Mouse (Mus musculus) embryonic facial prominence, embryonic 15.5 days (tissue): Measurements from ENCODE around the gene Gnpnat1. TPM values are rescaled to one million over a fixed set of nuclear protein-coding genes. Genes with fewer than 3 reads are reported as not detected.
A peak's percentile ranks its signal among the peaks of the same experiment; 100 is the strongest.

Source experiments
- ATAC-seq: fragments of 200-750 bp; cut with Nextera tagmentation; 2 replicates; pipeline ENCODE4 v1.8.0; 2017; ENCODE audit warnings: low read depth, moderate TSS enrichment; ENCODE audit not compliant: insufficient number of reproducible peaks, low FRiP score, low TSS enrichment
- H3K27ac ChIP-seq: fragments of 300-500 bp; sonication (generic); replicated peaks from 2 replicates; pipeline ENCODE4 v1.5.1; 2015; ENCODE audit warnings: mild to moderate bottlenecking, inconsistent platforms
- H3K27me3 ChIP-seq: fragments of 300-500 bp; sonication (generic); 2 replicates; pipeline ENCODE4 v1.6.1; 2015; ENCODE audit warnings: inconsistent platforms
- H3K36me3 ChIP-seq: fragments of 300-500 bp; sonication (generic); 2 replicates; pipeline ENCODE4 v1.6.1; 2015; ENCODE audit warnings: mild to moderate bottlenecking, inconsistent platforms
- H3K4me1 ChIP-seq: fragments of 300-500 bp; sonication (generic); 2 replicates; pipeline ENCODE4 v1.6.1; 2015; ENCODE audit warnings: inconsistent platforms
- H3K4me2 ChIP-seq: fragments of 300-500 bp; sonication (generic); replicated peaks from 2 replicates; pipeline ENCODE4 v1.6.1; 2015; ENCODE audit warnings: mild to moderate bottlenecking, inconsistent platforms
- H3K4me3 ChIP-seq: fragments of 300-500 bp; sonication (generic); replicated peaks from 2 replicates; pipeline ENCODE4 v1.5.1; 2015; ENCODE audit warnings: mild to moderate bottlenecking, inconsistent platforms
- H3K9ac ChIP-seq: fragments of 300-500 bp; sonication (generic); 2 replicates; pipeline ENCODE4 v1.6.1; 2015; ENCODE audit warnings: inconsistent platforms
- H3K9me3 ChIP-seq: fragments of 300-500 bp; sonication (generic); replicated peaks from 2 replicates; pipeline ENCODE4 v1.6.1; 2016; ENCODE audit warnings: inconsistent platforms
- WGBS: fragments of 180-500 bp; shearing (Covaris S2); methylation state at CpG from one replicate; pipeline ENCODE4 v1.1.7; 2015; 5-methylcytosine and 5-hydroxymethylcytosine counted together
- polyA plus RNA-seq: library from polyadenylated mRNA; unstranded; fragments of >200 nt; fragmentation: Nextera tagmentation; extraction: Ambion mirVana; gene quantifications from 2 replicates; pipeline ENCODE4 v1.2.1, GENCODE M21; 2015

Gene Gnpnat1
- polyA plus RNA-seq, 1 experiment from 2014 or later = 42.6 TPM

DNA sequence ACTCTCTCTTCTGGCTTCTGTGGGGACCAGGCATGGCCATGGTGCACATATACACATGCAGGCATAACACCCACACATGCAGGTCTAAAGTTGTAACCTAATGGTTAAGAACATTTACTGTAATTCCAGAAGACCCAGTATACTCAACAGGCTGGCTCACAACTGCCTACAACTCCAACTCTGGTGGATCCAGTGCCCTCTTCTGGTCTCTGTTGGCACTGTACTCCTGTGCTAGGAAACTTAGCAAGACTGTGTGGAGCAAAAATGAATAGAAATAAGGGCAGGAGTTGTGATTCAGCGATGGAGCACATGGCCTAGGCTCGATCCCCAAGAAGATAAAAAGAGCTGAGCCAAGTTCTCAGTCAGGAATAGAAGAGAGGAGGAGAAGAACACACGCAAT, 4.9 kb downstream of the Gnpnat1 start:
- WGBS = 82% methylated on average over 3 of the region's 3 CpGs
- Histone ChIP-seq H3K4me3 (no peak overlapping the region), H3K36me3 (no peaks in the 10 kb centered on the region), H3K4me2 (no peak overlapping the region), H3K9me3 (no peaks in the 10 kb centered on the region), H3K27me3 (no peaks in the 10 kb centered on the region), H3K27ac (no peak overlapping the region), H3K4me1 (no peaks in the 10 kb centered on the region), H3K9ac (no peak overlapping the region)
- ATAC-seq = no peak

- H3K27me3 ChIP-seq = no peaks in the 10 kb centered on the region
- 17% methylated on average over 3 of the region's 3 CpGs for WGBS
- peak overlapping the region; percentile 93 for H3K4me3 ChIP-seq
- 0 out of 2 replicates have a peak, but pooled peaks cover 13% of the 10 kb centered on the region for H3K4me1 ChIP-seq
- ATAC-seq = peak; percentile 56
- no peaks in the 10 kb centered on the region for H3K36me3 ChIP-seq
- H3K9ac ChIP-seq = peak overlapping the region; percentile 80
- peak overlapping the region; percentile 87 for H3K27ac ChIP-seq
- no peaks in the 10 kb centered on the region for H3K9me3 ChIP-seq
- peak overlapping the region; percentile 71 for H3K4me2 ChIP-seq
Measured at GRCm38 (mm10) chr14:45389194-45389593, 15.5 kb downstream of the Gnpnat1 start.

DNA sequence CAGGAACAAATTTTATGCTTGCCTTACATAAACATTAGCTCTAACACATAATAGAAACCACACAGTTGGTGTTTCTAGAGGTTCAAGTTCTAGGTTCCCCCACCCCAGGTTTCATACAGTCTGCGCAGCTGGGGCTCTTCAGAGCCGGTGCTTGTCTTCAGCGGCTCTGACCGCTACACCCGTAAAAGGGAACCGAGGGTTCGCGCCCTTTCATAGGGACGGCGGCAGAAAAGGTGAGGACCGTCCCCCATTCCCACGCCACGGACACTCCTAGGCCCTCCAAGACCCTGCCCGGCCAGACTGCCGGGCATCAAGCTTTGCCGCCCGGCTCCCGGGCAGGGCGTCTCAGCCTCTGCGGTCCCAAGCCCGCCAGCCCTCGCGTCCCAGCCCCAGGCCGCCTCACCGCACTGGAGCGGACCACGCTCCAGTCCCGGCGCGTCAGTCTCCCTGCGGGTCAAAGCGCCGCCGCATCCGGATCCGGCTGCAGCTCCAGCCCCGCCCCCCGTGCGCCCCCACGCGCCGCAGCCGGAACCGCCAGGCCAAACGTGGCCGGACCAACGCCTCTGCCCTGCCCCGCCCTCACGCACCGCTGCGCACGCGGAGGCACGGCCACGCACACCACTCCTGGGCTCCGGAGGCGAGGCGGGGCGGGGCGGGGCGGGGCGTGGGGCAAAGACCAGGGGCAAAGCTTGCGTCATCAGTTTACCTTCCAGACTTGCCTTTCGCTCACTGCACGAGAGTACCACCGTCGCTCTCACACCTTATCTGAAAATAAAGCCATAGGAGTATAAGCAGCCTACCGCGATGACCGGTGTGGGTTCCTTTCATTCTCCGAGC, 16.1 kb downstream of the Gnpnat1 start:
- peak overlapping the region; percentile 80 for H3K9ac ChIP-seq
- under 1% methylated on average over 70 of the region's 71 CpGs for WGBS
- H3K27ac ChIP-seq = peak overlapping the region; percentile 87
- ATAC-seq = peak; percentile 96
- H3K27me3 ChIP-seq = no peaks in the 10 kb centered on the region
- peak overlapping the region; percentile 71 for H3K4me2 ChIP-seq
- H3K4me1 ChIP-seq = 0 out of 2 replicates have a peak, but pooled peaks cover 13% of the 10 kb centered on the region
- no peaks in the 10 kb centered on the region for H3K36me3 ChIP-seq
- no peaks in the 10 kb centered on the region for H3K9me3 ChIP-seq
- H3K4me3 ChIP-seq = peak overlapping the region; percentile 93

DNA sequence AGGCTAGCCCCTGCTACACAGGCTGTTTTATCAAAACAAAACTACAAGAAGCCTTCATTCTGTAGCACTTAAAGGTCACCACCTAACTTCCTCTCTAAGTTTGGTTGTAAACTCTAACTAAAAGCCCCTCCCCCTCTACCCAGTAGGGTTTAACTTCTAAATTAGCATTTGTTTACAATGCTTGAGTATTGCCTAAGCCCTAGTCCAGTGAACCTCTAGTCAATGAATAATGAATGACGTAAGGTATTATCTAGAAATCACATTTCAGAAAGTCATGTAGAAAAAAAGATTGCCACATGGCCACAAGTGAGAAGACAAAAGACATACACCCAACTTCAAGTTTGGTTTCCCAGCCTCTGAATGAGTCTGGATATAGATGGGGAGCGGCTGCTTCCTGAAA, 17.2 kb downstream of the Gnpnat1 start:
- peak overlapping the region; percentile 93 for H3K4me3 ChIP-seq
- no peak overlapping the region for H3K9ac ChIP-seq
- H3K36me3 ChIP-seq = no peaks in the 10 kb centered on the region
- no peak overlapping the region; the same call in 1 of the 2 replicates for H3K27ac ChIP-seq
- no peak for ATAC-seq
- 34% methylated on average over 2 of the region's 2 CpGs for WGBS
- H3K9me3 ChIP-seq = no peaks in the 10 kb centered on the region
- no peaks in the 10 kb centered on the region for H3K27me3 ChIP-seq
- peak overlapping the region; percentile 71 for H3K4me2 ChIP-seq
- H3K4me1 ChIP-seq = 0 out of 2 replicates have a peak, but pooled peaks cover 13% of the 10 kb centered on the region

- WGBS = 87% methylated on average over 2 of the region's 2 CpGs
- H3K4me2 ChIP-seq = no peak overlapping the region
- H3K4me1 ChIP-seq = 0 out of 2 replicates have a peak, but pooled peaks cover 13% of the 10 kb centered on the region
- H3K4me3 ChIP-seq = no peak overlapping the region
- H3K36me3 ChIP-seq = 0 out of 2 replicates have a peak, but pooled peaks cover 6% of the 10 kb centered on the region
- H3K27ac ChIP-seq = no peak overlapping the region
- H3K27me3 ChIP-seq = no peaks in the 10 kb centered on the region
- H3K9ac ChIP-seq = no peak overlapping the region
- no peaks in the 10 kb centered on the region for H3K9me3 ChIP-seq
- ATAC-seq = no peak
Measured at GRCm38 (mm10) chr14:45385596-45385995, 19.1 kb downstream of the Gnpnat1 start.

GRCm38 (mm10) chr14:45382912-45383311, 21.8 kb downstream of the Gnpnat1 start:
- ATAC-seq = no peak
- Histone ChIP-seq H3K9me3 (no peaks in the 10 kb centered on the region), H3K4me2 (no peak overlapping the region), H3K4me1 (0 out of 2 replicates have a peak, but pooled peaks cover 6% of the 10 kb centered on the region), H3K27ac (no peak overlapping the region), H3K27me3 (no peaks in the 10 kb centered on the region), H3K9ac (no peak overlapping the region), H3K4me3 (no peak overlapping the region), H3K36me3 (peaks cover 24% of the 10 kb centered on the region)
- WGBS = 79% methylated on average over 4 of the region's 4 CpGs

DNA sequence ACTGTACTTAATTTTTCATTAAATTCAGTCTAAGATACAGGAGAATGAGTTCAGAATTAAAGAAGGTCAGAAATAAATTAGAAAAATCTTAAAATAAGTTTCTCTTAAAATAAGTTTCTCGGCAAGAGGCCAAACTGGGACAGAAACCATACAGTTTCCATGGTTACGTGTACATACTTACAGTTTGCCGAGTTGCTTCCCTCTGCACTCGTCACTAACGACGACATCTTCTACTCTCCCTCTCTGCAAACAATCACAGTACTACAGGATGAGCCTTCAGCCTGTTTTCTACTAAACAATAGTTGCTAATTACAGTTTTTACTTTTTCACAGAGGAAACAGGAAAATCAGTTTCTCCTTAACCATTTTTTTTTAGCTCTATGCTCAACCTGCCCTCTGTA, 24.0 kb downstream of the Gnpnat1 start:
- no peak overlapping the region for H3K4me3 ChIP-seq
- no peak overlapping the region for H3K27ac ChIP-seq
- H3K9ac ChIP-seq = no peak overlapping the region
- H3K9me3 ChIP-seq = no peaks in the 10 kb centered on the region
- H3K27me3 ChIP-seq = no peaks in the 10 kb centered on the region
- no peak for ATAC-seq
- H3K4me1 ChIP-seq = no peaks in the 10 kb centered on the region
- WGBS = 64% methylated on average over 6 of the region's 6 CpGs
- H3K4me2 ChIP-seq = no peak overlapping the region
- peaks cover 24% of the 10 kb centered on the region for H3K36me3 ChIP-seq

- Histone ChIP-seq H3K4me3 (no peak overlapping the region), H3K27ac (no peak overlapping the region), H3K9ac (no peak overlapping the region), H3K27me3 (no peaks in the 10 kb centered on the region), H3K4me2 (no peak overlapping the region), H3K9me3 (no peaks in the 10 kb centered on the region), H3K36me3 (peaks cover 24% of the 10 kb centered on the region), H3K4me1 (no peaks in the 10 kb centered on the region)
- 91% methylated on average over 3 of the region's 3 CpGs for WGBS
- ATAC-seq = no peak
Measured at GRCm38 (mm10) chr14:45378771-45379170, 25.9 kb downstream of the Gnpnat1 start.

DNA sequence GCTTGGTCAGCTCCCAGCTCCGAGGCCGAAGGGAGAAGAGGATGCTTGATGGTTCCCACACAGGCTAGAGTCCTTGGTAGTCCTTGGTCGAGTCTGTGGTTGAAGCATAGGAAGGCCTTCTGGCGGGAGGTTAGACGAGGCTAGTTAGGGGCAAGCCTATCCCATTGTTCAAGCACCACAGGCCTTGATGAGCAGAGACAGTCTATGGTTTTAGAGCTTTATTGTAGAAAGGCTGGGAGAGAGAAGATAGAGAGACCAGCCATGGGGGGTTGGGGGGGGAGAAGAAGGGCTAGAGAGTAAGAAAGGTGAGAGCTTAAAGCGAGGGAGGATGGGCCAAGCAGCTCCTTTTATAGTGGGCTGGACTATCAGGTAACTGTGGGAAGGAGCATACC, 39.5 kb downstream of the Gnpnat1 start:
- no peak overlapping the region for H3K4me2 ChIP-seq
- H3K27ac ChIP-seq = no peak overlapping the region
- ATAC-seq = no peak
- H3K4me3 ChIP-seq = no peak overlapping the region
- H3K9me3 ChIP-seq = no peaks in the 10 kb centered on the region; the same call in 1 of the 2 replicates
- no peaks in the 10 kb centered on the region for H3K27me3 ChIP-seq
- peaks cover 14% of the 10 kb centered on the region for H3K36me3 ChIP-seq
- H3K4me1 ChIP-seq = no peaks in the 10 kb centered on the region
- 89% methylated on average over 6 of the region's 6 CpGs for WGBS
- no peak overlapping the region for H3K9ac ChIP-seq

- no peak overlapping the region for H3K4me2 ChIP-seq
- H3K27ac ChIP-seq = no peak overlapping the region
- H3K9ac ChIP-seq = no peak overlapping the region
- H3K9me3 ChIP-seq = no peaks in the 10 kb centered on the region; the same call in 1 of the 2 replicates
- H3K4me3 ChIP-seq = no peak overlapping the region
- no peaks in the 10 kb centered on the region for H3K27me3 ChIP-seq
- H3K4me1 ChIP-seq = no peaks in the 10 kb centered on the region
- WGBS = 75% methylated on average over 16 of the region's 16 CpGs
- peaks cover 8% of the 10 kb centered on the region for H3K36me3 ChIP-seq
- no peak for ATAC-seq
Measured at GRCm38 (mm10) chr14:45364211-45365195, 40.2 kb downstream of the Gnpnat1 start.
